Mouse (Mus musculus) spleen, postnatal 14 days (tissue): ENCODE data around the gene Palld.

Source experiments
- DNase-seq, 2 experiments: peaks; one replicate each; pipeline ENCODE4 v3.0.0; 2021 to 2022; ENCODE audit warnings: low spot score in 2 of 2

Gene Palld

GRCm38 (mm10) chr8:61730669-61731068 is 171.8 kb downstream of the Palld start:
- DNase-seq, result no peak

DNA sequence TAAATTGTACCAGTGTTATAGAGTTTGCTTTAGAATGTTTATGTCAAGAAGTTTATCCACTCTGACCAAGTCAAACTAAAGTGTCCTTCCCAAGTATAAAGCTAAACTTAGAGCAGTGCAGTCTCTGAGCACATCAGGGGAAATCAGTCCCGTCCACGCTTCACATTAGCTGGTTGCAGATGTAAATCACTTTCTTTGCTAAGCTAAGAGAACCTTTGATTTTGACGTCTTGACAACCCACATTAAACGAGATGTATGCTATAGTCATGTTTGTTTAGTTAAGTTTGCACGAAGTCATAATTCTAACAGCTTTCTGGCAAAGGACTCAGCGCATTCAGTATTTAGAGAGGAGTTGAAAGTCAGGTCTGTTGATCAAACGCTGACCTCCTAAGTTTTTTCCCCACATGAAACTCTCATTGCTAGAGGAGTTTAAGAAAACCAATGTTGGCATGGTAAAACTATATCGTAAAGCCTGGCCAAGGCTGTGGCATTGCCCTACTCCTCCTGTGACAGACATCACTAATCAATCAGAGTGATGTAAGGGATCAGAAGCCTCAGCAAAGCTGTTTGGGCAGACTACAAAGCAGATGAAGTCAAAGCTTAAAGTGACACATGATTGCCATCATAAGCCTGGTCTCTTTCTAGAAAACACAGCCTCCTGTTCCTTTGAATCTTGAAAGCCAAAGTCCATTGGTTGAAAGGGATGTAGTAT is 177.0 kb downstream of the Palld start:
- no peak for DNase-seq

DNA sequence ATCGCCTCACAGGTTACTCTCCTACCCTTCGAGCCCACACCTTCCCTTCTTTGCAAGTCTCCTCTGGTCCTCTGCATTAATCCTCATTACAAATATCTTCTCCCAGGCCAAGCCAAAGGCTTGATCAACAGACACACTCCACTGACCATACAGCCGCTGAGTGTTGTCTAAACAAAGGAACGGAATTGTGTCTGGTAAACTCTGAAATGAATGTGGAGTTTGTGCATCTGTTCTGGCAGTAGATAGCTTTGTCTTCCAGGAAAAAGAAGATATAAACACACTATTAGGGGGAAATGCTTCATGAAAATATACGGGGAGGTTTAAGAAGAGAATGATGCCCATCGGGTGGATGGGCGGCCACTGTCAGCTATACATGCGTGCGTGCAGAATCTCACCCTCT is 180.3 kb downstream of the Palld start:
- DNase-seq, result no peak

GRCm38 (mm10) chr8:61715351-61716125 is 187.0 kb downstream of the Palld start:
- DNase-seq, result no peak

DNA sequence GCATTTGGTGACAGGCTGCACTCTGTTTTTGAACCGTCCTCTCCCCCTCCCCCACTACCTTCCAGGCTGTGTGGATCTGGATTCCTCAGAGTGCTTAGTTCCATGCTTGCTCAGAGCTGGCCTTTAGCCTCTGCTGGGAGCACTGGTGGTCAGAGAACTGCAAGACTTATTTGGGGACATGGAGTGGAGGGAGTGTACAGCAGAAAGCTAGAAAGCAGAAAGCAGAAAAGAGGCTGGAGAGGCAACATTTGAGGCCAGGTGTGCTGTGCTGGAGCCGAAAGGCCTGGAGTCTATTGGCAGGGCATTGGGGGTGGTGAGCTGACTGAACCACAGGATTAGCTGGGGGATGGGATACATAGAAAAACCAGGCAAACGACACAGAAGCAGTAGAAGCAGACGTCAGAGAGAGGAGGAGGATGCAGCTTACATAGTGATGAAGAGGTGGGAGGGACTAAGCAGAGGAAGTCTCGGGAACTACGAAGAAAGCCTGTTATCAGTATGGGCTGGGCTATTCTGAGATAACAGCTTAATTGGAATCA is 188.1 kb downstream of the Palld start:
- DNase-seq, result no peak

DNA sequence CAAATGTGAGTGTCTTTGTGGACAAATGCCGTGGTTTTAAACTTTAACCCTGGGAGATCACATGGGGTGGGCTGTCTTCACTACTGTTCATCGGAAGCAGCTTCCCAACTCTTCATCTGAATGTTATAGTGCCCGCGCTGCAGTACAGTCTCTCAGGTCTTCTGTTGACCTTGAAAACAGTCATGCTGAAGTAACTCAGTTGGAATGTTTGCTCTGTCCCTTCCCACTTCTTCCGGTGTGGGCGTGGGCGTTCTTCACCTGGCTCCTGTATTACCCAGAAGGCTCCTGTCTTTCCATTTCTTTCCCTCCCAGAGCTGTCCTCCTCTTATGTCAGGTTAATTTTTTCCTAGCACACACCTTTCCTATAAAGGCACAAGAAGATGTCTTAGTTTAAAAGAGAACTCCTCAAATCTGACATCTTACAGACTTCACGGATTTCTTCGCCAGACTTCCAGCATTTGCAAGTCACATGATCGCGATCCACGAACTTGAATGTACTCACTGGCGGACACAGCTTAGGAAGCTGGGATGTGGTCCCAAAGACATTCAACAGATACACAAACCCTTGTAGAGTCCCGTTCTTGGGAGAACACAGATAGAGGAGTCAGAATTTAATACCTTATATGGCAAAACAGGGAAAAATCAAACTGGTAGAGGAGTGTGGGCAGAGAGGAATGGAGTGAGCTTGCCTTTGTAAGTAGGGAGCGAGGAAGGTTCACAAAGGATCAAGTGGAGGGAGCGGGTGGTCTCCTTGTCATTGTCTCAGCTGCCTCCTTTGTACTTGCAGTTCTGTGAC is 189.1 kb downstream of the Palld start:
- DNase-seq, result no peak

GRCm38 (mm10) chr8:61712426-61712825 is 190.1 kb downstream of the Palld start:
- no peak for DNase-seq

DNA sequence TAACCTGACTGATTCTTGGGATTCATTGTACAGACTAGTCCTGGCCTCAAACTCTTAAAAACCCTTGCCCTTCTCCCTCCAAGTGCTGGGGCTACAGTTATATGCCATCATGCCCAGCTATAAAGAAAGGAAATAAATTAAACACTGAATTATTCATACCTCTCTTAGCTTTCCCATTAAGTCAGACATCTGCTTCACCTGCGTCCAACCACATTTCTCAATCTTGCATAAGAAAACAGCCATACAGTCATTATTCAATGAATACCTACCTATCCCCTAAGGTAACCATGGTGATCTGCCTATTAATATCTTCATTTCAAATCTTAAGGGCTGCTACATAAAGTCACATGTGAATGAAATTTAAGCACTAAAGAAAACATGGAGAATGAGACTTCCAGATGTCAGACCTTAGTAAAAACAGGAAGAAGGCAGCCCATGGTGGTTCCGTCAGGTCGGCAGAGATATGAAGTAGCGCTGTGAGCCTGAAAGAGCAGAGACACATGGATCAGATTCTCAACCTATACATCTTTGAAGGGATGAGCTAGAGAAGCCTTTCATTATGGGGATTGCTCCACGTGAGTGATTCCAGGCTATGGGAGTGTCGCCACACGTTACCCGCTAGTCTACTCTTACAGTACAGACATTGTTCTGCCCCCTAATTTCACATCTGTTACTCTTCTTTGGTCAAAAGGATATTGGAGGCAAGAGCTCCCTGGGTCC is 193.7 kb downstream of the Palld start:
- DNase-seq, result no peak

GRCm38 (mm10) chr8:61705491-61705890 is 197.0 kb downstream of the Palld start:
- DNase-seq, result no peak

GRCm38 (mm10) chr8:61702122-61702521 is 200.4 kb downstream of the Palld start:
- no peak for DNase-seq

DNA sequence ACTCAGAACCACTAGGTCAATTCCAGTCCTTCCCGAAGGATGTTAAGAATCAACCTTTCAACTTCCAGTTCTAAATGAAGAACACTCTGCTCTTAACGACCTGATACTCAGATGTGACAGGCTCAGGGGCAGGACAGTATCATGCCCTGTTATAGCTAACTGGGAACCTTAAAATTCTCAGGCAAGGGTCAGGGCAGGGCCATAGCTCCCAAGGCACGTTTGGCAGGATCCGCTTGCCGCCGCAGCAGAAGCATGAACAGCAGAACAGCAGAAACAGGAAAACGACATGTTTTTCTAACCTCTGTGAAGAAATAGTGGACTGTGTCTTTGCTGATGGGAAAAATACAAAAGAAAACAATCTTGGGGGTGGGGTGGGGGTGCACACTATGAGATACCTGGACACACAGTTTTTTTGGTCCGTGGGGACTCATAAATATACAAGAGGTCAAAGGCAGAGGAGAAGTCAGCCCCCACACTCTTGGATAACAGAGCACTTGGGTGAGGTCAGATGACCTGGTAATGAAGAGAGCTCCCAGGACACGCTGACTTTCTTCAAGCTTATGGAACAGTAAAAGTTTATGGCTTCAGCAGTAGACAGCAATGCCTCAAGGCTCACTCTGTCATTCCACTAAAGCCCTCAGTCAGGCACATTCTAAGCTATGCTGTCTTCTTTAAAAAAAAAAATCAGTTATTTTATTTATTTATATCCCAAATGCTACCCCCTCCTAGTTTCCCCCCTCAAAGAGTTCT is 201.4 kb downstream of the Palld start:
- DNase-seq, result no peak

GRCm38 (mm10) chr8:61700298-61700697 is 202.2 kb downstream of the Palld start:
- no peak for DNase-seq

DNA sequence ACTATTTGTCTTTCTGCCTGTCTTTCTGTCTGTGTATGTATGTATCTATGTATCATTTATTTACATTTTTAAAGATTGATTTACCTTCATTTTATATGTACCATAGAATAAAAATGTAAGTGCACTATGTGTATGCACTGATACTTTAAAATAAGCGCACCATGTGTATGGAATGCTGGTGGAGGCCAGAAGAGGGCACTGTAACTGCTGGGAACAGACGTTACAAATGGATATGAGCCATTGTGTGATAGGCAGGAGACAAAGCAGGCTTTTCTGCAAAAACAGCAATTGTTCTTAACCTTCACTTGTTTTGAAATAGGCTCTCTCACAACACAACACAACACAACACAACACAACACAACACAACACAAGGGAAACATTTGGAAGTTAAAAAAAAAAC is 203.5 kb downstream of the Palld start:
- no peak for DNase-seq

GRCm38 (mm10) chr8:61697728-61698385 is 204.6 kb downstream of the Palld start:
- DNase-seq, result no peak

DNA sequence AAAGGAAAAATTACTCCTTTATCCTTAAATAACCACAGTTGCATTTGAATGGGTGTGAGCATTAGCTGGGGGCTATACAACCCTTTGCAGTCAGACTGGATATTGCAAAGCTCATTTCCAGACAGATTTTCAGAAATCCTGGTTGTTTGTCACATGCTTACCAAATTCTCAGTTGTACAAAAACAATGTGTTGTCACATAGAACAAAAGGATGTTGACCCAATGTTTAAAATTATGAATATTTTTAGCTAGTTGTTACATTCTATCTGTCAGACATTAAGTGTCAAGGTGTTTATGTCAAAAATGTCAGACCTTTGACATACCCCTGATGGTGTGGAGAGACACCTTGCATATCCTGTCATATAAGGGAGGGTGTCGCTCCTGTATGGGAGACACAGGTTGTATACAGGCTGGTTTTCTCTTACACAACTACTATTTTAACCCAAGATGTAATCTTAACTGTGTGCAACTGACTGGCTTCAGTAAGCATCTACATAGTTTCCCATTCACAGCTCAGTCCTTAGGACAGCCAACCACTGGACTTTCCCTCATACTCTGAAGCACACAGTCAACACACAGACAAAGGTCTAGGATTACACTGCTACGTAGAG is 205.5 kb downstream of the Palld start:
- DNase-seq, result no peak

DNA sequence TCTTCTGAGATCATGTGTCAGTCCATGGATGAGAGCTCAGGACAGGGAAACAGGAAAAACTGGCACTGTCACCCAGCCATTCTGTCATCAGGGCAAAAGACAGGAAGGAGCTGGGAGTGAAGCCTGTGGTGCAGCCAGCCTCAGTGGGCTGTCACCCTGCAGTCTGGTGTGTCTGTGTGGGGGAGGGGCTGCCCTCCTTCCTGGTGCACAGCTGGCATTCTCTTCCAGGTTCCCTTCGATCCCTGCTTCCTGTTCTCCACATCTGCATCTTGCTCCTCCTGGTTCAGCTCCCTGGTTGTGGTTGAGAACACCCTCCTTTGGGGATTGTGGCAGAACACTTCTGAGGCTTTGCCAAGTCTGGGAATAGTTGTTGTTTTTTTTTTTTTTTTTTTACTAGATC is 207.1 kb downstream of the Palld start:
- DNase-seq, result no peak

DNA sequence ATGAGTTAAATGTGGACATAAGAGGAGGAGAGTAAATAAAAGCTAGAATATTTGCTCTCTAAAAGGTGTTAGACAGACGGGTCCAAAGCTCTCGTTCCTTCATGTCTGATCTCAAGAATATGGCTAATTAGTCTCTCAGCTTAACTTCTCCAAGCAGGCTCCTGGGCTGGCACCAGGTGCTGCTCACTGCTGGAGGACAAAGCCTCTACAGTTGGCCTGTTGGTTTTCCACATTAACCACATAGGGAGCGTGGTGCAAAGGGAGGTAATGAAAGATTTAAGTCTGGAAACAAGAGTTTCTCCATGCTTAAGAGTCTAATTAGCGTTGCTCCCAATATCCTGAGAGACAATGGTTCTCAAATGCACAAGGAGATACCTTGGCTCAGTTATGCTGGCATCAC is 209.6 kb downstream of the Palld start:
- DNase-seq, result no peak

DNA sequence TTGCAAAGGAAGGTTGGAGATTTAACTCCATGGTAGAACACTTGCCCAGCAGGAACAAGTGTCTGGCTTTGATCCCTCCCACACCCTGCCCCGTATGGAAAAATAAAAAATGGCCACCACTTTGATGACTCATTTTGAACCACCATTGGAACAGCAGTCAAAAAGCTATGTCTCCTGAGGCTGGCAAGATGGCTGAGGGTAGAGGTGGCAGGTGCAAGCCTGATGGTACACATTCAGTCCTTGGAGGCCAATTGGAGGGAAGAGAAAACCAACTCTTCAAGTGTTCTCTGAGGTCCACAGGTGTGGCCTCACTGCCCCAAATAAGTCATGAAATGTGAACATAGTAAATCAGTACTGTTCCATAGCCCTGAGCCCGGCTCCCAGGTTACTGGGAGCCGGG is 210.4 kb downstream of the Palld start:
- DNase-seq, result no peak

DNA sequence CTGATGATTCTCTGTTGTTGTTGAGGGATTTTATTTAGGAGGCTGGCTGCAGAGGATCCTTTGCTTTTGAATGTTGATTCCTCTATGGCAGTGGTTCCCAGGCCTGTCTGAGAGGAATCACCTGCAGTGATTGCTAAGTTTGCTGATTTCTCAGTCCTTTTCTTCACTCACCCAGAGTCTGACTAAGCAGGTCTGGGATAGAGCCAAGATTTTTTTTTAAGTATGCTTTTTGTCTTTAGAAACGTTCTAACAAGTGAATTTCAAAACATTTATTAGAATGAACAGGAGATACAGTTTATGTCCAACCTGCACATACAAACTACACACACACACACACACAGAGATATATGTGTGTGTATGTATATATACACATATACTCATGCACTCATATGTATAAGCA is 211.1 kb downstream of the Palld start:
- no peak for DNase-seq

- no peak for DNase-seq
These were observed 215.4 kb downstream of the Palld start for GRCm38 (mm10) chr8:61687071-61687470.
